Mouse (Mus musculus): ENCODE data around the gene Csn2. TPM values are rescaled to one million over a fixed set of nuclear protein-coding genes. Genes with fewer than 3 reads are reported as not detected.

The Csn2 gene
- polyA plus RNA-seq (2014; fragmentation: Nextera tagmentation; extraction: Ambion mirVana) = not detected in 2 replicates

DNA sequence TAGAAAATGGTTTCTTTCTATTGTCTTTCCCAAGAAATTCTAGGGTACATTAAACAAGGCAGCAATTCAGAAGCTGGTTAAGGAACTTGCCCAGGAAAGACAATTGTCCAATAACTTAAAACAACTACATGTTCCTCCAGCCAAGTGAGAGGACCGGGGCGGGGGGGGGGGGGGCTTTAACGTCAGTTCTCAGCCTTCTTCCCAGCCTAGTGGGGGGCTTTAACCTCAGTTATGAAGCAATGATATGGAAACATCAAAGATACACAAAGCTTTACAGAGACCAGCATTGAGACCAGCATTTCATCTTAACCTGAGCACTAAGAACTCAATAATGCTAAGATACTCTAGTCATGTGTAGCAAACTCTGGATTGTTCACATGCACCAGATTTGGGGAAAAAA, at the start of gene Csn2:
Gene Csn2 (minus strand): TSS at position 101 of the 400 bp plus-strand sequence.
- ATAC-seq (ENCODE audit: low FRiP score, low TSS enrichment) = no peak
- no peak within 1 kb of the TSS for H3K4me2 ChIP-seq (replicated peaks; ENCODE audit: low read depth, low read length)
- no peaks in the 10 kb centered on the region for H3K4me1 ChIP-seq (ENCODE audit: control insufficient read depth, insufficient read depth, low read length)
- WGBS = 82% methylated on average over 3 of the region's 3 CpGs
- H3K27me3 ChIP-seq (ENCODE audit: control insufficient read depth, insufficient read depth, low read length) = no peaks in the 10 kb centered on the region
- H3K27ac ChIP-seq (ENCODE audit: low read depth, low read length) = no peak within 1 kb of the TSS
- no peak within 1 kb of the TSS for H3K4me3 ChIP-seq (ENCODE audit: low read length)
- H3K36me3 ChIP-seq (ENCODE audit: control insufficient read depth, insufficient read depth, low read length) = no peaks in the 10 kb centered on the region
- H3K9ac ChIP-seq (ENCODE audit: low read depth, low read length) = no peak within 1 kb of the TSS
- no peaks in the 10 kb centered on the region for H3K9me3 ChIP-seq (ENCODE audit: control insufficient read depth, low read length)

DNA sequence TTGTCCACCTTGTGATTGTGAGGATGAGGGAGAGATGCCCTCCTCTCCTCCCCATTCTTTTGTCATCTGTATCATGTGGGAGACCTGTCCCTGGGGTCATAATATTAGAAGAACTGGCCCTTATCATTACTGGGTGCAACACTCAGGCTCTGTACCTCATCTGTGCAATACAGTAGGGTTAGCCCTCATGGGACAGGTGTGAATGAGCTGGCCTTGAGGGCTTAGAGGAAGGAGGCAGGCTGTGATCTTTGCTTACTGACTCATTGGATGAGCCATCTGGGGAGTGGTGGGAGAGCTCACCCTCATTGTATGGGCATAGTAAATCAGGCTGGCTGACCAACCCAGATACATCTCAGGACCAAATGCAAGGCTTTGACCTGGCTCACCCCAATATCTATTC, 35.4 kb upstream of the Csn2 start:
- no peak for ATAC-seq (ENCODE audit: low FRiP score, low TSS enrichment)
- H3K4me3 ChIP-seq (ENCODE audit: low read length) = no peak overlapping the region
- no peak overlapping the region for H3K4me2 ChIP-seq (replicated peaks; ENCODE audit: low read depth, low read length)

DNA sequence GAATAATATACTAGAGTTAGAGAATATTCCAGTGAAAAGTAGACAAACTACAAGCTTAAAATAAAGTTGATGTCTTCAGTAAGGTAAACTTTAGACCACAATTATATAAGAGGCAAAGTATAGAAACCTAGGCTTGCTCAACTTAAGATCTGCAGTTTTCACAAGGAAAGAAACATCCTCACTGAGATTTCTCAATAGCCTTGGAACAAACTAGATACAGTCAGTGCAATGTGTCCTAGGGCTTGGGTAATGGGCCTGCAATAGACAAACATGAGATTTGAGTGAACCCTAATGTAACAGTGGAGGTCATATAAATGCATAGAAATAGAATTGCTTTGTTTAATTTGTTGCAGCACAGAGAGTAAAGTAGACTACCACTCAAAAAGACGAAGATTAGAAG, 6.5 kb upstream of the Csn2 start:
- Histone ChIP-seq H3K36me3 (ENCODE audit: control insufficient read depth, insufficient read depth, low read length) (no peaks in the 10 kb centered on the region), H3K27ac (ENCODE audit: low read depth, low read length) (no peak overlapping the region), H3K4me1 (ENCODE audit: control insufficient read depth, insufficient read depth, low read length) (no peaks in the 10 kb centered on the region), H3K9me3 (ENCODE audit: control insufficient read depth, low read length) (no peaks in the 10 kb centered on the region), H3K27me3 (ENCODE audit: control insufficient read depth, insufficient read depth, low read length) (no peaks in the 10 kb centered on the region), H3K4me3 (ENCODE audit: low read length) (no peak overlapping the region), H3K4me2 (replicated peaks; ENCODE audit: low read depth, low read length) (no peak overlapping the region), H3K9ac (ENCODE audit: low read depth, low read length) (no peak overlapping the region)
- WGBS = 77% methylated on average over 1 of the region's 1 CpGs
- ATAC-seq (ENCODE audit: low FRiP score, low TSS enrichment) = no peak

More for the DNA sequence above, 35.4 kb upstream of the Csn2 start:
- H3K9me3 ChIP-seq (ENCODE audit: control insufficient read depth, low read length) = no peaks in the 10 kb centered on the region
- H3K27ac ChIP-seq (ENCODE audit: low read depth, low read length) = no peak overlapping the region
- H3K9ac ChIP-seq (ENCODE audit: low read depth, low read length) = no peak overlapping the region
- no peaks in the 10 kb centered on the region for H3K27me3 ChIP-seq (ENCODE audit: control insufficient read depth, insufficient read depth, low read length)
- no peaks in the 10 kb centered on the region for H3K36me3 ChIP-seq (ENCODE audit: control insufficient read depth, insufficient read depth, low read length)
- H3K4me1 ChIP-seq (ENCODE audit: control insufficient read depth, insufficient read depth, low read length) = no peaks in the 10 kb centered on the region

DNA sequence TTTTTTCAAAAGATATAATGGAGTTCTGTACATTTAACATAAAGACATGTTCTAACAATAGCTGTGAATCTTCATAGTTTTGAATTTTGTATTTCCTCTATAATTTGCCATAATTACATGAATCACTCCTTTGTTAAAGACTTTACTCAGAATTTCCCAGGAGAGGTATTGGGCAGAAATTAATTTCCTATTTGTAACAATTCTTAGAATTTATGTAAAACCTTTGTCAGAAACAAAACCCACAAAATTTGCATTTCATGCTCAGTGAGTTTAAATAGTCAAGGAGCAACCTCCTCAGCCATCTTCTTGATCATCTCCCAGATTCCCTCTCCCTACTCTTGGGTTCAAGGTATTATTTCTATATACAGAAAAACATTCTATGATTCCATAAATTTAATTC, 33.5 kb downstream of the Csn2 start, which contains the start of gene Csn1s1:
Gene Csn1s1 (plus strand): TSS at position 301 of the 400 bp plus-strand sequence.
- Histone ChIP-seq H3K4me2 (replicated peaks; ENCODE audit: low read depth, low read length) (no peak within 1 kb of the TSS), H3K4me1 (ENCODE audit: control insufficient read depth, insufficient read depth, low read length) (no peaks in the 10 kb centered on the region), H3K27ac (ENCODE audit: low read depth, low read length) (no peak within 1 kb of the TSS), H3K4me3 (ENCODE audit: low read length) (no peak within 1 kb of the TSS), H3K36me3 (ENCODE audit: control insufficient read depth, insufficient read depth, low read length) (no peaks in the 10 kb centered on the region), H3K9me3 (ENCODE audit: control insufficient read depth, low read length) (no peaks in the 10 kb centered on the region), H3K27me3 (ENCODE audit: control insufficient read depth, insufficient read depth, low read length) (no peaks in the 10 kb centered on the region), H3K9ac (ENCODE audit: low read depth, low read length) (no peak within 1 kb of the TSS)
- ATAC-seq (ENCODE audit: low FRiP score, low TSS enrichment) = no peak

DNA sequence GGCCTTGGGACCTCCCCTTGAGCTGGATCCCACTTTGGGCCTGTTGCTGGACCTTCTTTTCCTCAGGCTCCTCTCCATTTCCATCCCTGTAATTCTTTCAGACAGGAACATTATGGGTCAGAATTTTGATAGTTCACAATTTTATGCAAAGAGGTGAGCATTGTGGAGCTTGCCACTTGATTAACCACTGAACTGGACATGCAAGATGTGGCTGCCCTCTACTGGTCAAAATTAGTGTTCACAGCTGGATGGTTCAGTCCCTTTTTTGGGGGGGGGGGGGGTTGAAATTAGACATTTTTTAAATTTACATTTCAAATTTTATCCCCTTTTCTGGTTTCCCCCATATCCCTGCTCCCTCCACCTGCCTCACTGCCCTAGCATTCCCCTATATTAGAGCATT, 56.6 kb downstream of the Csn2 start:
- Histone ChIP-seq H3K4me2 (replicated peaks; ENCODE audit: low read depth, low read length) (no peak overlapping the region), H3K4me3 (ENCODE audit: low read length) (no peak overlapping the region)
- ATAC-seq (ENCODE audit: low FRiP score, low TSS enrichment) = peak; percentile 66; the same call in 1 of the 2 replicates

More for the DNA sequence above, 56.6 kb downstream of the Csn2 start:
- Histone ChIP-seq H3K4me1 (ENCODE audit: control insufficient read depth, insufficient read depth, low read length) (no peaks in the 10 kb centered on the region), H3K9me3 (ENCODE audit: control insufficient read depth, low read length) (no peaks in the 10 kb centered on the region), H3K27me3 (ENCODE audit: control insufficient read depth, insufficient read depth, low read length) (no peaks in the 10 kb centered on the region), H3K9ac (ENCODE audit: low read depth, low read length) (no peak overlapping the region), H3K27ac (ENCODE audit: low read depth, low read length) (no peak overlapping the region), H3K36me3 (ENCODE audit: control insufficient read depth, insufficient read depth, low read length) (no peaks in the 10 kb centered on the region)

Other genes starting within 250 kb of the Csn2 start
- gene Ugt2a2, start 217.4 kb downstream of the Csn2 start, polyA plus RNA-seq (2014; fragmentation: Nextera tagmentation; extraction: Ambion mirVana) = not detected in 2 replicates
- not detected in 2 replicates for gene Gm43638, start 212.8 kb downstream of the Csn2 start, polyA plus RNA-seq (2014; fragmentation: Nextera tagmentation; extraction: Ambion mirVana)
- not detected in 2 replicates for gene Ugt2a1, start 208.8 kb downstream of the Csn2 start, polyA plus RNA-seq (2014; fragmentation: Nextera tagmentation; extraction: Ambion mirVana)
- 1.1 and 1.6 TPM in 2 replicates for gene Sult1b1, start 161.4 kb downstream of the Csn2 start, polyA plus RNA-seq (2014; fragmentation: Nextera tagmentation; extraction: Ambion mirVana)
- gene Sult1d1, start 130.6 kb downstream of the Csn2 start, polyA plus RNA-seq (2014; fragmentation: Nextera tagmentation; extraction: Ambion mirVana) = 16.7 and 31.0 TPM in 2 replicates
- gene Sult1e1, start 108.0 kb downstream of the Csn2 start, polyA plus RNA-seq (2014; fragmentation: Nextera tagmentation; extraction: Ambion mirVana) = 1.2 and 1.4 TPM in 2 replicates
- not detected in 2 replicates for gene Csn1s1, start 33.4 kb downstream of the Csn2 start, polyA plus RNA-seq (2014; fragmentation: Nextera tagmentation; extraction: Ambion mirVana)
- not detected in 2 replicates for gene Csn1s2a, start 74.9 kb upstream of the Csn2 start, polyA plus RNA-seq (2014; fragmentation: Nextera tagmentation; extraction: Ambion mirVana)
- not detected in 2 replicates for gene Csn1s2b, start 108.5 kb upstream of the Csn2 start, polyA plus RNA-seq (2014; fragmentation: Nextera tagmentation; extraction: Ambion mirVana)
- not detected in 2 replicates for gene Prr27, start 126.1 kb upstream of the Csn2 start, polyA plus RNA-seq (2014; fragmentation: Nextera tagmentation; extraction: Ambion mirVana)
- not detected in 2 replicates for gene Odam, start 185.4 kb upstream of the Csn2 start, polyA plus RNA-seq (2014; fragmentation: Nextera tagmentation; extraction: Ambion mirVana)
- gene Csn3, start 225.9 kb upstream of the Csn2 start, polyA plus RNA-seq (2014; fragmentation: Nextera tagmentation; extraction: Ambion mirVana) = 0.70 and 1.2 TPM in 2 replicates

Data from kidney, embryonic 14.5 days (tissue).